Mouse (Mus musculus) ES-E14 (cell line): ENCODE data around the gene Actn3. TPM values are rescaled to one million over a fixed set of nuclear protein-coding genes. Genes with fewer than 3 reads are reported as not detected.

Experiments
- DNase-seq: peaks from one replicate; pipeline ENCODE4 v3.0.0-alpha.2; 2013; ENCODE audit warnings: low read depth, low spot score
- H3K27ac ChIP-seq: 2 replicates; pipeline ENCODE4 v1.5.1; 2012; ENCODE audit warnings: low read depth, mild to moderate bottlenecking, low read length, moderate library complexity, mixed read lengths; ENCODE audit not compliant: poor library complexity, insufficient read depth, severe bottlenecking
- H3K36me3 ChIP-seq: 2 replicates; pipeline ENCODE4 v1.6.1; 2012; ENCODE audit warnings: mild to moderate bottlenecking, low read length, moderate library complexity, mixed read lengths; ENCODE audit not compliant: control insufficient read depth, poor library complexity, insufficient read depth, severe bottlenecking
- H3K4me1 ChIP-seq, 2 experiments: fragments of 150-350 bp in 1 of 2; sonication (generic) in 1 of 2; 2 replicates each; pipeline ENCODE4 v1.6.1; 2012; ENCODE audit warnings: low read length in 2 of 2, mild to moderate bottlenecking in 1 of 2, mixed read lengths in 1 of 2; ENCODE audit not compliant: control insufficient read depth in 2 of 2, insufficient read depth in 2 of 2, poor library complexity in 1 of 2
- H3K4me3 ChIP-seq, 2 experiments: fragments of 150-350 bp in 1 of 2; sonication (generic) in 1 of 2; 2 replicates each; pipeline ENCODE4 v1.5.1; 2012; ENCODE audit warnings: low read length in 2 of 2, low read depth in 1 of 2, mild to moderate bottlenecking in 1 of 2, mixed read lengths in 1 of 2; ENCODE audit not compliant: insufficient read depth in 1 of 2, poor library complexity in 1 of 2, severe bottlenecking in 1 of 2
- H3K9ac ChIP-seq: 2 replicates; pipeline ENCODE4 v1.6.1; 2012; ENCODE audit warnings: low read depth, mild to moderate bottlenecking, low read length, mixed read lengths; ENCODE audit not compliant: poor library complexity, insufficient read depth, severe bottlenecking
- H3K9me3 ChIP-seq: fragments of 150-350 bp; sonication (generic); 2 replicates; pipeline ENCODE4 v1.6.1; 2012; ENCODE audit warnings: low read depth, mild to moderate bottlenecking, low read length; ENCODE audit not compliant: control insufficient read depth, insufficient read depth
- CHD2 ChIP-seq: IDR thresholded peaks from 2 replicates; pipeline ENCODE4 v1.6.1; 2014; ENCODE audit warnings: mild to moderate bottlenecking, low read depth, low read length, inconsistent platforms
- HCFC1 ChIP-seq: IDR thresholded peaks from 2 replicates; pipeline ENCODE4 v1.6.1; 2012; ENCODE audit warnings: low read length, inconsistent platforms, borderline replicate concordance; ENCODE audit not compliant: insufficient read depth
- MAFK ChIP-seq: IDR thresholded peaks from 2 replicates; pipeline ENCODE4 v1.6.1; 2014; ENCODE audit warnings: mild to moderate bottlenecking, low read depth, low read length, inconsistent platforms; ENCODE audit not compliant: insufficient read depth
- ZC3H11A ChIP-seq: IDR thresholded peaks from 2 replicates; pipeline ENCODE4 v1.6.1; 2012; ENCODE audit warnings: low read depth, mild to moderate bottlenecking, inconsistent platforms, low read length, borderline replicate concordance
- ZNF384 ChIP-seq: IDR thresholded peaks from 2 replicates; pipeline ENCODE4 v1.6.1; 2012; ENCODE audit warnings: low read depth, low read length, inconsistent platforms
- in situ Hi-C, 2 experiments: fragments of 600-800 bp; cut with MboI; formaldehyde crosslinking; loops; one replicate each; pipeline ENCODE4 v1.15.1; 2025; ENCODE audit warnings: low sequenced_read_pairs in 2 of 2, inconsistent platforms in 1 of 2; ENCODE audit not compliant: unreplicated experiment in 2 of 2
- total RNA-seq: library from RNA; depleted of rRNA; stranded (reverse); fragments of 300-350 nt; gene quantifications from 2 replicates; pipeline ENCODE4 v1.2.3, GENCODE M21; 2012

Actn3 gene
- total RNA-seq, 1 experiment, result 48.4 TPM

DNA sequence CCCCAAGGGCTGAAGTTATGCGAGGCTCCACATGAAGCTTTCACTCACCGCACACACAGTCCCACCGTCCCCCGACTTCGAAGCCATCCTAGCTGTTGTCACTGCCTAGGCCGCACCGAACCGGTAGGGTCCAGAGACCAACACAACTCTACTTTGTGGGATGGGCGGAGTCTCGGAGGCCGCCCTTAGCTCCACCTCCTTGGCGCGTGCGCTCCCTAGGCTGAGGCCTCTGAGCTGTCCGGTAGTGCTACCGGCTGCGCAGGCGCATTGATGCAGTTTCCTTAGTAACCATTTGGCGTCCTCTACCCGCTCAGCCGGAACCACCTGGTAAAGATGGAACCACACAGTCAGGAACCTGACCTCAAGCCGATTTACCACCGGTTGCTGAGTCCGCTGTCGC, 38.6 kb downstream of the Actn3 start, which contains the start of the genes Ccs and Ccdc87:
Gene Ccs, minus strand, starts transcription at position 184 of the 400 bp plus-strand sequence.
Gene Ccdc87, plus strand, starts transcription at position 218 of the 400 bp plus-strand sequence.
- peak within 1 kb of the TSS; percentile 73 for H3K9ac ChIP-seq
- TF ChIP-seq HCFC1 (peak; percentile 52; the same call in 1 of the 2 replicates), ZNF384 (no peak)
- in situ Hi-C loops, result no loop called here
- peak within 1 kb of the TSS; percentile 64 to 66 for H3K4me3 ChIP-seq
- DNase-seq, result peak; percentile 98
- H3K27ac ChIP-seq, result no peak within 1 kb of the TSS
- H3K36me3 ChIP-seq, result peaks cover 2% of the 10 kb centered on the region; the same call in 1 of the 2 replicates
- H3K9me3 ChIP-seq, result no peaks in the 10 kb centered on the region
- H3K4me1 ChIP-seq, result peaks cover 6 to 7% of the 10 kb centered on the region in 2 experiments; a peak in 2 of 4 replicates

DNA sequence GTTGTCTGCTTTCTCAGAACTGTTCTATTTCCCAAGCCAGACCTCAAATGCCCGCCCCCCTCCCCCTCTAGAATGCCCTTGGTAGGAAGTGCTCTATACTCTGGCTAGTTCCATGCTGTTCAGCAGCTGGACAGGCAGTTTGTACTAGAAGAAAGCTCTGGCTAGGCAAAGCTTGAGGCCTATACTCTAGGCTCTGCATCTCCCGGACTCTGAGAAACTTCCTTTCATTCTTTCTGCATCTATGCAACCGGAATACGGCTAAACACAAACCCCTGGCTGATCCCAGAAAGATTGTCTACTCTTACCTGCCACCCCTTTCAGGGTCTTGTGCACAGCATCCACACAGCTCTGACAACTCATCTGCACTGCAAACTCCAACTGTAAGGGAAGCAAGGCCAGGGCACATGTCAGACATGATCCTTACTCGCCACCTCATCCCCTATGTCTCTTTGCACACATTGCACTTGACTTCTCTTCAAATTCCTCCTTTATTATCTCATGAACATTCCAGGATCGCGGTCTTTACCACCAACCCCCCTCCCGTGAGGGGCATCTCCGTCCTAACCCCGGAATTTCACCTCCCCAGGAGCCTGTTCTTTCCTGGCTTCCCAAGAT, 39.1 kb downstream of the Actn3 start:
- no peaks in the 10 kb centered on the region for H3K9me3 ChIP-seq
- H3K4me1 ChIP-seq, result peaks cover 6 to 7% of the 10 kb centered on the region in 2 experiments; a peak in 2 of 4 replicates
- peak overlapping the region; percentile 73 for H3K9ac ChIP-seq
- H3K27ac ChIP-seq, result no peak overlapping the region
- DNase-seq, result no peak
- peaks cover 2% of the 10 kb centered on the region; the same call in 1 of the 2 replicates for H3K36me3 ChIP-seq
- in situ Hi-C loops, result no loop called here
- H3K4me3 ChIP-seq, result peak overlapping the region; percentile 64 to 66
- TF ChIP-seq ZC3H11A (no peak), HCFC1 (no peak), ZNF384 (no peak), MAFK (no peak), CHD2 (no peak)

DNA sequence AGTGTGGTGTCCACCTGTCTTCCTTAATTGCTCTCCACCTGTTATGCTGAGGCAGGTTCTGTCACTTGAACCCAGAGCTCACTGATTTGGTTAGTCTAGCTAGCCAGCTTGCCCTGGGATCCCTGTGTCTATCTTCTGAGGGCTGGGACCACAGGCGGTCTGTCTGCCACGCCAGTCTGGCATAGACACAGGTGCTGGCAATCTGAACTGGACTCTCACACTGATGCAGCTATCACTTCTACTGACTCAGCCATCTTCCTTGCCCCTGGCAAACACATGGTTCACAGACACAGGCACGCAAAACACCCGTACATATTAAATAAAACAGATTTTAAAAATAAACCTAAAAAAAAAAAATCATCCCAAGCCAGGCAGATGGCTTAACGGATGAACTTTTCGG, 40.7 kb downstream of the Actn3 start:
- no peak for TF ChIP-seq ZNF384
- TF ChIP-seq HCFC1, result no peak
- TF ChIP-seq MAFK, result no peak
- TF ChIP-seq ZC3H11A, result no peak
- no peak for TF ChIP-seq CHD2
- DNase-seq, result no peak
- H3K27ac ChIP-seq, result no peak overlapping the region
- H3K9me3 ChIP-seq, result no peaks in the 10 kb centered on the region
- peaks cover 6 to 7% of the 10 kb centered on the region in 2 experiments; a peak in 3 of 4 replicates for H3K4me1 ChIP-seq
- peaks cover 4% of the 10 kb centered on the region; the same call in 1 of the 2 replicates for H3K36me3 ChIP-seq
- no peak overlapping the region for H3K9ac ChIP-seq
- no peak overlapping the region for H3K4me3 ChIP-seq
- in situ Hi-C loops, result no loop called here

DNA sequence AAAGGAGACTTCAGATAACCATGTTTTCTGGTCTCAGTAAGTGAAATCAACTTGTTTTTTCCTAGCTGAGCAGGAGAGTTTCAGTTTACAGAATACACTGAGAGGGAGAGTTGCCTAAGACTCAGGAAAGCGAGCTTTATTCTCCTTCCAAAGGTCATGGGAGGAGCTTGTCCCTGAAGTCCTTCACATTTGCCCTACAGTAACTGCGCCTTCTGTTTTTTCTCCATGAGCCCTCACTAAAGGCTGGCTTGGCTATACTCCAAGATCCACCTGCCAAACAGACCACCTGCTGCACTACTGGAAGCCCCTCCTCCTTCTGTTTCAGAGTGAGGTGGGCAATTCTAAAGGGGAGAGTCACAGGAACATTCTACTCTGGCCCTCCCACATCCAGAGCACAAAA, 41.6 kb downstream of the Actn3 start:
- no peak overlapping the region; the same call in 1 of the 2 replicates for H3K27ac ChIP-seq
- peaks cover 6 to 7% of the 10 kb centered on the region in 2 experiments; a peak in 3 of 4 replicates for H3K4me1 ChIP-seq
- H3K9me3 ChIP-seq, result no peaks in the 10 kb centered on the region
- no peak for DNase-seq
- in situ Hi-C loops, result no loop called here
- no peak overlapping the region for H3K4me3 ChIP-seq
- H3K9ac ChIP-seq, result no peak overlapping the region
- TF ChIP-seq ZC3H11A (no peak), MAFK (no peak), ZNF384 (no peak), HCFC1 (no peak), CHD2 (no peak)
- H3K36me3 ChIP-seq, result peaks cover 4% of the 10 kb centered on the region; the same call in 1 of the 2 replicates
